Mouse (Mus musculus) hindbrain, postnatal 0 days (tissue): ENCODE measurements around the gene Lmx1a. TPM values are rescaled to one million over a fixed set of nuclear protein-coding genes. Genes with fewer than 3 reads are reported as not detected.

ENCODE experiments used
- ATAC-seq: fragments of 200-750 bp; cut with Nextera tagmentation; 2 replicates; pipeline ENCODE4 v1.8.0; 2017; ENCODE audit warnings: mild to moderate bottlenecking, moderate TSS enrichment, moderate library complexity
- DNase-seq: peaks from one replicate; pipeline ENCODE4 v3.0.0-alpha.2; 2015; ENCODE audit warnings: low spot score
- H3K27ac ChIP-seq: fragments of 300-500 bp; sonication (generic); 2 replicates; pipeline ENCODE4 v1.5.1; 2014; ENCODE audit warnings: mild to moderate bottlenecking
- H3K27me3 ChIP-seq: fragments of 300-500 bp; sonication (generic); 2 replicates; pipeline ENCODE4 v1.6.1; 2014; ENCODE audit warnings: low read length, mixed read lengths; ENCODE audit not compliant: insufficient read depth
- H3K36me3 ChIP-seq: fragments of 300-500 bp; sonication (generic); 2 replicates; pipeline ENCODE4 v1.6.1; 2014; ENCODE audit warnings: low read length, mixed read lengths; ENCODE audit not compliant: insufficient read depth
- H3K4me1 ChIP-seq: fragments of 300-500 bp; sonication (generic); 2 replicates; pipeline ENCODE4 v1.6.1; 2014; ENCODE audit warnings: antibody characterized with exemption, low read length, mixed read lengths; ENCODE audit not compliant: insufficient read depth
- H3K4me2 ChIP-seq: fragments of 300-500 bp; sonication (generic); 2 replicates; pipeline ENCODE4 v1.6.1; 2014; ENCODE audit warnings: low read depth, mild to moderate bottlenecking, low read length, moderate library complexity, mixed read lengths
- H3K4me3 ChIP-seq: fragments of 300-500 bp; sonication (generic); 2 replicates; pipeline ENCODE4 v1.5.1; 2014; ENCODE audit warnings: low read length
- H3K9ac ChIP-seq: fragments of 300-500 bp; sonication (generic); replicated peaks from 2 replicates; pipeline ENCODE4 v1.6.1; 2014; ENCODE audit warnings: mild to moderate bottlenecking, low read length, moderate library complexity, mixed read lengths
- H3K9me3 ChIP-seq: fragments of 300-500 bp; sonication (generic); 2 replicates; pipeline ENCODE4 v1.6.1; 2016; ENCODE audit warnings: low read length, mixed read lengths
- CTCF ChIP-seq: IDR thresholded peaks from 2 replicates; pipeline ENCODE4 v1.5.1; 2016; ENCODE audit warnings: antibody characterized with exemption, control low read depth, low read depth
- WGBS: fragments of 180-500 bp; shearing (Covaris S2); extraction: QIAGEN DNeasy Blood & Tissue Kit; methylation state at CpG from one replicate; pipeline ENCODE4 v1.1.7; 2014; 5-methylcytosine and 5-hydroxymethylcytosine counted together
- polyA plus RNA-seq: library from polyadenylated mRNA; unstranded; fragments of >200 nt; fragmentation: Nextera tagmentation; extraction: Ambion mirVana; gene quantifications from 2 replicates; pipeline ENCODE4 v1.2.1, GENCODE M21; 2015
- total RNA-seq: library from RNA; depleted of rRNA; stranded (reverse); fragments of >200 nt; gene quantifications from 2 replicates; pipeline ENCODE4 v1.2.3, GENCODE M21; 2014

The Lmx1a gene
- total and polyA plus RNA-seq, 2 experiments from 2014 or later: 5.7 to 12.5 TPM

DNA sequence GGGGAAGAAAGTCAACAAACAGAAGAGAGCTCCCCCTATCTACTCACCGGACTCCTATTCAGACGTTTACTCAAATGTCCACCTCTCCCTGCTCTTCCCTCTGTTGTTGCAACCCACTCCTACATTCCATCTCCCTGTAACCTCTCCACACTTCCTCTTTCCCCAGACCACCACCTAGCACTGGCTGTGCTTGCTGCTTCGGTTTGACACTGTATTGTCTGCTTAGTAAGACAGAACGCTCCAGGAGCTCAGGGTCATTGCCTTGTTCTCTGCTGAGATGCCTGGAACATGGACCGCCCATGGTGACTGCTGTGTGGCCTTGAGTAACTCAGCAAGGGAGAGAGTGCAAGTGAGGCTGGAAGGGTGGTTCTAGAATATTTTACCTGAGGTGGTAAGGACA lies 19.7 kb downstream of the Lmx1a start:
- no peaks in the 10 kb centered on the region for H3K36me3 ChIP-seq
- DNase-seq: no peak
- no peak overlapping the region for H3K9ac ChIP-seq
- no peaks in the 10 kb centered on the region for H3K27me3 ChIP-seq
- no peak for TF ChIP-seq CTCF
- 66% methylated on average over 5 of the region's 5 CpGs for WGBS
- no peaks in the 10 kb centered on the region for H3K4me1 ChIP-seq
- no peak for ATAC-seq
- no peaks in the 10 kb centered on the region for H3K9me3 ChIP-seq
- no peak overlapping the region for H3K4me2 ChIP-seq
- H3K4me3 ChIP-seq: no peak overlapping the region
- no peak overlapping the region for H3K27ac ChIP-seq

DNA sequence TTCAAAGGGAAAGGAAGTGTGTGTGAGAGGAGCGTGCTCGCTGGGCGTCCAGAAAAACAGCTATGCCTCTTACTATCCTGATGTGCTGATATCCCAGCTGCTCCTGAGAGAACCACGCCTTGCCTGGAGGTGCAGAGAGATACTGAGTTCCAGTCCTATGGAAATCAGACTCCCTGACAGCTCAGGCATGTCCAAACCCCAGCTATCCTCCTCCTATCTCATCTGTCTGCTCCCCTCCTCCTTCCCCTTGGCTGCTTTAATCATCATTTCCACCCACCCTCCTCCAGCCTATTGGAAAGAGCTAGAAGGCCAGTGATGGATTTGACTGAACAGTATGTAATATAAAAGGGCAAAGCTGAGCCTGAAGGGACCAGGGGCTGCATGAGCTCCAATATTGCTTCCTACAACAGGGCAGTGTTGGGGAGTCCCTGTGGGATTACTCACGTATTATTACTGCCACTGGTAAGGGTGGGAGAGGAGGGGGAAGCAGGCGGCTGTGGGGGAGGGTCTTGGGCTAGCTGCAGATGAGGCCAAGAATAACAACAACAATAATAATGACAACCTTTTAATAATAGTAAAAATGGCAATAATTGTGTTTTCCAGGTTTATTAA lies 26.8 kb downstream of the Lmx1a start:
- no peak overlapping the region for H3K9ac ChIP-seq
- no peaks in the 10 kb centered on the region for H3K36me3 ChIP-seq
- peak; percentile 47; the same call in 1 of the 2 replicates for ATAC-seq
- no peak overlapping the region for H3K4me3 ChIP-seq
- H3K4me2 ChIP-seq: no peak overlapping the region
- H3K4me1 ChIP-seq: peaks cover 5% of the 10 kb centered on the region; the same call in 1 of the 2 replicates
- no peaks in the 10 kb centered on the region for H3K27me3 ChIP-seq
- DNase-seq: no peak
- 31% methylated on average over 6 of the region's 6 CpGs for WGBS
- H3K9me3 ChIP-seq: no peaks in the 10 kb centered on the region
- H3K27ac ChIP-seq: no peak overlapping the region
- no peak for TF ChIP-seq CTCF

DNA sequence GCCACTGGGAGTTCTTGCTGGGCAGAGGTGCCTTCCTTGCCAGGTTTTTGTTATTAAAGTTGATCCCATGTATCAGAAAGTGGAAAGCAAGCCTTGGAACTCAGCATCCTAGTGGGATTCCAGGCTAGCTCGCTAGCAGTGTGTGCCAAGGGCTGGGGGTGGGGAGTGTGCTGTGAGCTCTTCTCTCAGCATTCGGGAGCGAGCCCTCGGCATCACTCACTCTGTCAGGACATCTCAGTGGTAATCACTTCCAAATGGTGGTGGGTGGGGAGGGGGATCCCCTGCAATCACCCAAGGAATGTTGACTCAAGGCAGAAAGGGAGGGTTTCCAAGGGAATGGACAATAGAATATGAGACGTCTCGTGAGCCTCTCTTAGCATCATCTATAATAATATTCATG lies 45.4 kb downstream of the Lmx1a start:
- no peak for TF ChIP-seq CTCF

DNA sequence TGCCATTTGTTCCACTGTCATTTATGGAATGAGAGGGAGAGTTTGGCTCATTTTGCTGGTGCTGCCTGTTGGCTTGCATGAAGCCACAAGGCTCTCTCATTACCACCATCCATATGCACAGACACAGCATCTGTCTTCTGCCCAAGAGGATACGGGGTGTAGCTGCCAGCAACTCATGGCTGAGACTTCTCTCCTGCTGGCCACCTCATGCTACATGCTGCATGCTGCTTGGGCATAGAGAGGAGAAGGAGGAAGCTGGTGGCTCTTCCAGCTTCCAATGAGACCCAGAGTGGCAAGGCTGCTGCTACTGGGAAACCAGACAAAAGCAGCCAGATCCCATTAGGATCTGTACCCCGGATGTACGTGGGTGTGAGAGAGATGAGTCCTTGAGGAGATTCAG lies 47.8 kb downstream of the Lmx1a start:
- WGBS: 55% methylated on average over 3 of the region's 3 CpGs
- no peak overlapping the region for H3K4me2 ChIP-seq
- no peaks in the 10 kb centered on the region for H3K4me1 ChIP-seq
- no peaks in the 10 kb centered on the region for H3K9me3 ChIP-seq
- no peak overlapping the region for H3K4me3 ChIP-seq
- no peaks in the 10 kb centered on the region for H3K36me3 ChIP-seq
- H3K27ac ChIP-seq: no peak overlapping the region
- no peaks in the 10 kb centered on the region for H3K27me3 ChIP-seq
- ATAC-seq (peak; percentile 73), DNase-seq (peak; percentile 52)
- H3K9ac ChIP-seq: no peak overlapping the region
- no peak for TF ChIP-seq CTCF

More for the DNA sequence above, 45.4 kb downstream of the Lmx1a start:
- H3K9me3 ChIP-seq: no peaks in the 10 kb centered on the region
- ATAC-seq: no peak
- DNase-seq: no peak
- H3K4me3 ChIP-seq: no peak overlapping the region
- H3K4me1 ChIP-seq: no peaks in the 10 kb centered on the region
- WGBS: 13% methylated on average over 6 of the region's 6 CpGs
- H3K27ac ChIP-seq: no peak overlapping the region
- H3K27me3 ChIP-seq: no peaks in the 10 kb centered on the region
- no peak overlapping the region for H3K9ac ChIP-seq
- H3K4me2 ChIP-seq: no peak overlapping the region
- no peaks in the 10 kb centered on the region for H3K36me3 ChIP-seq

GRCm38 (mm10) chr1:167739286-167739685 lies 50.2 kb downstream of the Lmx1a start:
- Histone ChIP-seq H3K9ac (no peak overlapping the region), H3K36me3 (no peaks in the 10 kb centered on the region), H3K27me3 (no peaks in the 10 kb centered on the region), H3K4me3 (no peak overlapping the region), H3K4me2 (no peak overlapping the region), H3K27ac (no peak overlapping the region), H3K4me1 (no peaks in the 10 kb centered on the region), H3K9me3 (no peaks in the 10 kb centered on the region)
- WGBS: 74% methylated on average over 7 of the region's 7 CpGs
- ATAC-seq (no peak), DNase-seq (no peak)
- TF ChIP-seq CTCF: no peak

- Histone ChIP-seq H3K27me3 (no peaks in the 10 kb centered on the region; the same call in 1 of the 2 replicates), H3K4me3 (no peak overlapping the region), H3K4me2 (no peak overlapping the region), H3K36me3 (no peaks in the 10 kb centered on the region), H3K9me3 (no peaks in the 10 kb centered on the region), H3K9ac (no peak overlapping the region), H3K27ac (no peak overlapping the region), H3K4me1 (no peaks in the 10 kb centered on the region)
- DNase-seq (no peak), ATAC-seq (no peak)
- TF ChIP-seq CTCF: no peak
- 38% methylated on average over 6 of the region's 6 CpGs for WGBS
These were observed 57.6 kb downstream of the Lmx1a start for GRCm38 (mm10) chr1:167746676-167747075.

DNA sequence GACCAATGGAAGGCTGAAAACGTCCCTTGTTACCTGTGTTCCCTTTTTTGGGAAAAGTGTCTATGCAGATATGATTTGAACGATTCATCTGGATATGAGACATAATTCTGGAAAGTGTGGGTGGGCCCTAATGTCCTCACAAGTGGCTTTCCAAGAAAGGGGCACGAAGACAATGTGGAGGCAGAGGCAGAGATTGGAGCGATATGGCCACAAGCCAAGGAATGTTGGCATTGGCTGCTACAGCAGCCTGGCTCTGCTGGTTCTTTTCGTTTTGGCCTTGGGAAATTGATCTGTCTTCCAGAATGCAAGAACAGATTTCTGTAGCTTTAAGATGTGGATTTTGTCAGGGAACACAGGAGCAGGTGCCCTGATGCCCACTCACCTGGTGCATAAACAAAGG lies 63.6 kb downstream of the Lmx1a start:
- H3K27ac ChIP-seq: no peak overlapping the region
- peaks cover 8% of the 10 kb centered on the region; the same call in 1 of the 2 replicates for H3K4me1 ChIP-seq
- no peaks in the 10 kb centered on the region for H3K9me3 ChIP-seq
- H3K36me3 ChIP-seq: no peaks in the 10 kb centered on the region
- H3K9ac ChIP-seq: no peak overlapping the region
- TF ChIP-seq CTCF: no peak
- no peaks in the 10 kb centered on the region; the same call in 1 of the 2 replicates for H3K27me3 ChIP-seq
- DNase-seq: peak; percentile 57
- WGBS: 39% methylated on average over 5 of the region's 5 CpGs
- no peak overlapping the region for H3K4me3 ChIP-seq
- H3K4me2 ChIP-seq: no peak overlapping the region
- ATAC-seq: no peak
